Mouse (Mus musculus) heart, adult 2 months (tissue): Measurements from ENCODE around the gene Olfr1110. TPM values are rescaled to one million over a fixed set of nuclear protein-coding genes. Genes with fewer than 3 reads are reported as not detected.
"Not testable (repeated sequence)": the region's sequence is repeated elsewhere in the genome, so short reads cannot be mapped to it uniquely, and the experiment has no call there.

Experiments used
- DNase-seq, 2 experiments: peaks; one replicate each; pipeline ENCODE4 v3.0.0; 2021
- H3K27ac ChIP-seq: fragments of 200-600 bp; 2 replicates; pipeline ENCODE4 v1.8.1; 2022
- H3K27me3 ChIP-seq: fragments of 200-500 bp; 2 replicates; pipeline ENCODE4 v1.6.1; 2012; ENCODE audit warnings: mild to moderate bottlenecking, low read length, inconsistent platforms, mixed read lengths; ENCODE audit not compliant: control insufficient read depth, insufficient read depth
- H3K36me3 ChIP-seq: fragments of 200-500 bp; 2 replicates; pipeline ENCODE4 v1.6.1; 2012; ENCODE audit warnings: low read length, inconsistent platforms; ENCODE audit not compliant: control insufficient read depth, insufficient read depth
- H3K4me1 ChIP-seq: fragments of 200-500 bp; 2 replicates; pipeline ENCODE4 v1.6.1; 2011; ENCODE audit warnings: low read length; ENCODE audit not compliant: control insufficient read depth, insufficient read depth
- H3K4me3 ChIP-seq: fragments of 200-600 bp; 2 replicates; pipeline ENCODE4 v1.8.1; 2022
- H3K79me2 ChIP-seq: fragments of 200-500 bp; replicated peaks from 2 replicates; pipeline ENCODE4 v1.6.1; 2012; ENCODE audit warnings: mild to moderate bottlenecking, inconsistent platforms, low read length, moderate library complexity, mixed read lengths; ENCODE audit not compliant: control insufficient read depth, insufficient read depth
- H3K9ac ChIP-seq: fragments of 200-500 bp; 2 replicates; pipeline ENCODE4 v1.6.1; 2012; ENCODE audit warnings: low read depth, mild to moderate bottlenecking, control low read depth, inconsistent platforms, low read length, mixed read lengths
- CTCF ChIP-seq: fragments of 200-600 bp; IDR thresholded peaks from 2 replicates; pipeline ENCODE4 v1.8.1; 2022; ENCODE audit warnings: antibody characterized with exemption, mild to moderate bottlenecking, moderate library complexity
- EP300 ChIP-seq: fragments of 200-500 bp; IDR thresholded peaks from 2 replicates; pipeline ENCODE4 v1.6.1; 2011; ENCODE audit warnings: low read depth, low read length, control low read depth; ENCODE audit not compliant: insufficient read depth
- POLR2A ChIP-seq: fragments of 200-500 bp; IDR thresholded peaks from 2 replicates; pipeline ENCODE4 v1.6.1; 2011; ENCODE audit warnings: mild to moderate bottlenecking, low read depth, low read length, control low read depth; ENCODE audit not compliant: insufficient read depth
- WGBS: fragments of 180-500 bp; shearing (Covaris S2); methylation state at CpG from one replicate; pipeline ENCODE4 v1.1.7; 2018; 5-methylcytosine and 5-hydroxymethylcytosine counted together
- intact Hi-C: fragments of 180-260 bp; cut with DNase I; formaldehyde crosslinking; loops from one replicate; pipeline ENCODE4 v1.15.1; 2025
- long read RNA-seq: library from polyadenylated mRNA; stranded (forward); transcript quantifications from one replicate; pipeline ENCODE4 v2.0.0, GENCODE M21; 2021
- polyA plus RNA-seq: library from polyadenylated mRNA; depleted of rRNA; stranded (reverse); fragments of >200 nt; gene quantifications from 2 replicates; pipeline ENCODE4 v1.2.3, GENCODE M21; 2012; rRNA removed
- total RNA-seq, 2 experiments: library from RNA; stranded (reverse); gene quantifications; 2 replicates each; pipeline ENCODE4 v1.2.3; 2021

Gene Olfr1110
- total RNA-seq (not detected), polyA plus RNA-seq (not detected in 2 replicates)
- long read RNA-seq = 0 reads

DNA sequence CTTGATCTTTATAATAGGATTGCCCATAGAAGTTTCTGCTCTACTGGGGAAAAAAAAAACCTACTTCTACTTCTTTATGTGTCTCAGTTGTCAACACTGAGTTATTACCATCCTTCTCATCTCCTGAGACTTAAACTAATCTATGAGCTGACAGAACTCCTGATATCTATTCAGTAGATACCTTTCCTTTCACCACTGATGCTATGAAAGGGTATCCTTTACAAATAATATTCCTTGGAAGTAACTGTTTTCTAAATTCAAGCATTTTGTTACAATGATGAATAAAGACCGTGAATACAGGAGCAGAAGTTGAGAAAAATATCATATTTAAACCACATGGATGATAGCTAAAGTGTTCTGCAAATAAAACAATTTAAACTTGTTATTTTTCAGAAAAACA is at the start of gene Olfr1110:
Gene Olfr1110 (minus strand): TSS at position 101 of the 400 bp plus-strand sequence.
- intact Hi-C loops = no loop called here
- 57% methylated on average over 1 of the region's 1 CpGs for WGBS
- Histone ChIP-seq H3K9ac (no peak within 1 kb of the TSS), H3K27me3 (no peaks in the 10 kb centered on the region), H3K4me3 (no peak within 1 kb of the TSS), H3K36me3 (no peaks in the 10 kb centered on the region), H3K4me1 (no peaks in the 10 kb centered on the region), H3K79me2 (no peaks in the 10 kb centered on the region), H3K27ac (no peak within 1 kb of the TSS)
- DNase-seq = no peak
- TF ChIP-seq CTCF = no peak
- no peak for TF ChIP-seq POLR2A
- TF ChIP-seq EP300 = no peak

DNA sequence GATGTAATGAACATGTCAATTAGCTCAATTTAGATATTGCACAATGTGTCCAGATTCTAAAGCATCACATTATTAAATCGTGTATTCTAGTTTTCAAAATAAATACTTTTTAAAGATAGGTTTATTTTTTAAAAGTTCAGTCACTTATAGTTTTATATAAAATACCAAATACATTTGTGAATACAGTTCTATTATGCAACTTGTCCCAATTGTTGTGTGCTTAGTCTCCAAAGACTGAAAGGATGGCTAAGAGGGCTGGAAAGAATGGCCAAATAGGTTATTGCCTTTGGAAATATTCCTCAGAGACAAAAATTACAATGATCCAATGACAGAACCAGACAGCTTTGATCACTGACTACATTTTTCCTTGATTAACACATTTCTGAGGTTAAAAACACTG is 47.4 kb upstream of the Olfr1110 start, which contains the start of gene Olfr1112:
Gene Olfr1112 (plus strand): TSS at position 301 of the 400 bp plus-strand sequence.
- Histone ChIP-seq H3K36me3 (no peaks in the 10 kb centered on the region), H3K9ac (no peak within 1 kb of the TSS), H3K79me2 (no peaks in the 10 kb centered on the region), H3K4me3 (no peak within 1 kb of the TSS), H3K27ac (no peak within 1 kb of the TSS), H3K4me1 (no peaks in the 10 kb centered on the region), H3K27me3 (no peaks in the 10 kb centered on the region)
- TF ChIP-seq CTCF (no peak), EP300 (no peak), POLR2A (no peak)
- DNase-seq = no peak
- intact Hi-C loops = no loop called here
- WGBS = 67% methylated on average over 1 of the region's 1 CpGs

GRCm38 (mm10) chr2:87167731-87168130 is 27.6 kb upstream of the Olfr1110 start:
- H3K9ac ChIP-seq, intact Hi-C loops, H3K27me3 ChIP-seq, H3K36me3 ChIP-seq, H3K27ac ChIP-seq, H3K79me2 ChIP-seq, H3K4me3 ChIP-seq, DNase-seq, H3K4me1 ChIP-seq: not testable (repeated sequence)
- WGBS = 61% methylated on average over 2 of the region's 2 CpGs

GRCm38 (mm10) chr2:87152524-87152923 is 12.4 kb upstream of the Olfr1110 start, which contains the start of gene Olfr1111:
Gene Olfr1111, minus strand, starts transcription at chr2:87152624.
- Histone ChIP-seq H3K9ac (no peak within 1 kb of the TSS), H3K4me3 (no peak within 1 kb of the TSS), H3K79me2 (no peaks in the 10 kb centered on the region), H3K27ac (no peak within 1 kb of the TSS), H3K27me3 (no peaks in the 10 kb centered on the region), H3K4me1 (no peaks in the 10 kb centered on the region), H3K36me3 (no peaks in the 10 kb centered on the region)
- no peak for DNase-seq
- TF ChIP-seq EP300 (no peak), POLR2A (no peak), CTCF (no peak)
- intact Hi-C loops = no loop called here

- no peak within 1 kb of the TSS for H3K27ac ChIP-seq
- H3K4me3 ChIP-seq = no peak within 1 kb of the TSS
- intact Hi-C loops = no loop called here
- TF ChIP-seq EP300 (no peak), CTCF (no peak)
- no peak for DNase-seq
- H3K27me3 ChIP-seq = no peaks in the 10 kb centered on the region
- H3K9ac ChIP-seq = no peak within 1 kb of the TSS
- no peaks in the 10 kb centered on the region for H3K79me2 ChIP-seq
- H3K36me3 ChIP-seq = no peaks in the 10 kb centered on the region
- no peaks in the 10 kb centered on the region for H3K4me1 ChIP-seq
These were observed 25.6 kb downstream of the Olfr1110 start, which contains the start of gene Olfr259 for GRCm38 (mm10) chr2:87114467-87114866. Gene Olfr259, minus strand, starts transcription at chr2:87114567.

- intact Hi-C loops = no loop called here
These were observed 44.2 kb downstream of the Olfr1110 start, which contains the start of gene Olfr1109 for GRCm38 (mm10) chr2:87095908-87096307. Gene Olfr1109, minus strand, starts transcription at chr2:87096008.

More at GRCm38 (mm10) chr2:87095908-87096307, 44.2 kb downstream of the Olfr1110 start, which contains the start of gene Olfr1109:
- no peaks in the 10 kb centered on the region for H3K27me3 ChIP-seq
- no peak within 1 kb of the TSS for H3K9ac ChIP-seq
- no peak within 1 kb of the TSS for H3K4me3 ChIP-seq
- H3K36me3 ChIP-seq = no peaks in the 10 kb centered on the region
- no peaks in the 10 kb centered on the region for H3K4me1 ChIP-seq
- H3K79me2 ChIP-seq = no peaks in the 10 kb centered on the region
- H3K27ac ChIP-seq = no peak within 1 kb of the TSS
- WGBS = 54% methylated on average over 1 of the region's 1 CpGs
- DNase-seq = no peak
- TF ChIP-seq EP300 = no peak
- TF ChIP-seq POLR2A = no peak
- TF ChIP-seq CTCF = no peak

Other genes starting within 250 kb of the Olfr1110 start
- not detected for gene Olfr1097, start 248.1 kb downstream of the Olfr1110 start, total RNA-seq
- not detected in 2 replicates for gene Olfr1097, start 248.1 kb downstream of the Olfr1110 start, polyA plus RNA-seq
- gene Olfr1098, start 215.8 kb downstream of the Olfr1110 start, total RNA-seq = not detected
- not detected in 2 replicates for gene Olfr1098, start 215.8 kb downstream of the Olfr1110 start, polyA plus RNA-seq
- not detected for gene Olfr1099, start 179.6 kb downstream of the Olfr1110 start, total RNA-seq
- not detected in 2 replicates for gene Olfr1099, start 179.6 kb downstream of the Olfr1110 start, polyA plus RNA-seq
- not detected for gene Olfr1100, start 160.3 kb downstream of the Olfr1110 start, total RNA-seq
- gene Olfr1100, start 160.3 kb downstream of the Olfr1110 start, polyA plus RNA-seq = not detected in 2 replicates
- gene Olfr1101, start 149.1 kb downstream of the Olfr1110 start, total RNA-seq = not detected
- gene Olfr1101, start 149.1 kb downstream of the Olfr1110 start, polyA plus RNA-seq = not detected in 2 replicates
- gene Olfr1102, start 141.9 kb downstream of the Olfr1110 start, total RNA-seq = not detected
- not detected in 2 replicates for gene Olfr1102, start 141.9 kb downstream of the Olfr1110 start, polyA plus RNA-seq
- not detected for gene Olfr1104, start 113.2 kb downstream of the Olfr1110 start, total RNA-seq
- gene Olfr1104, start 113.2 kb downstream of the Olfr1110 start, polyA plus RNA-seq = not detected in 2 replicates
- not detected for gene Olfr1105, start 103.8 kb downstream of the Olfr1110 start, total RNA-seq
- not detected in 2 replicates for gene Olfr1105, start 103.8 kb downstream of the Olfr1110 start, polyA plus RNA-seq
- gene Olfr1106, start 88.0 kb downstream of the Olfr1110 start, total RNA-seq = not detected
- gene Olfr1106, start 88.0 kb downstream of the Olfr1110 start, polyA plus RNA-seq = not detected in 2 replicates
- not detected for gene Olfr1107, start 64.5 kb downstream of the Olfr1110 start, total RNA-seq
- gene Olfr1107, start 64.5 kb downstream of the Olfr1110 start, polyA plus RNA-seq = not detected in 2 replicates
- not detected for gene Olfr1109, start 44.3 kb downstream of the Olfr1110 start, total RNA-seq
- not detected in 2 replicates for gene Olfr1109, start 44.3 kb downstream of the Olfr1110 start, polyA plus RNA-seq
- not detected for gene Olfr259, start 25.7 kb downstream of the Olfr1110 start, total RNA-seq
- not detected in 2 replicates for gene Olfr259, start 25.7 kb downstream of the Olfr1110 start, polyA plus RNA-seq
- not detected for gene Olfr1111, start 12.3 kb upstream of the Olfr1110 start, total RNA-seq
- not detected in 2 replicates for gene Olfr1111, start 12.3 kb upstream of the Olfr1110 start, polyA plus RNA-seq
- not detected for gene Olfr1112, start 47.5 kb upstream of the Olfr1110 start, total RNA-seq
- gene Olfr1112, start 47.5 kb upstream of the Olfr1110 start, polyA plus RNA-seq = not detected in 2 replicates
- not detected for gene Olfr1113, start 68.7 kb upstream of the Olfr1110 start, total RNA-seq
- gene Olfr1113, start 68.7 kb upstream of the Olfr1110 start, polyA plus RNA-seq = not detected in 2 replicates
- not detected for gene Olfr1115, start 107.7 kb upstream of the Olfr1110 start, total RNA-seq
- gene Olfr1115, start 107.7 kb upstream of the Olfr1110 start, polyA plus RNA-seq = not detected in 2 replicates
- gene Olfr1116, start 127.2 kb upstream of the Olfr1110 start, total RNA-seq = not detected
- not detected in 2 replicates for gene Olfr1116, start 127.2 kb upstream of the Olfr1110 start, polyA plus RNA-seq
- not detected for gene Olfr1118, start 167.3 kb upstream of the Olfr1110 start, total RNA-seq
- gene Olfr1118, start 167.3 kb upstream of the Olfr1110 start, polyA plus RNA-seq = not detected in 2 replicates
- not detected for gene Olfr1120, start 214.5 kb upstream of the Olfr1110 start, total RNA-seq
- gene Olfr1120, start 214.5 kb upstream of the Olfr1110 start, polyA plus RNA-seq = not detected in 2 replicates
- gene Olfr1121, start 229.6 kb upstream of the Olfr1110 start, total RNA-seq = not detected
- not detected in 2 replicates for gene Olfr1121, start 229.6 kb upstream of the Olfr1110 start, polyA plus RNA-seq
- not detected for gene Olfr1122, start 245.5 kb upstream of the Olfr1110 start, total RNA-seq
- gene Olfr1122, start 245.5 kb upstream of the Olfr1110 start, polyA plus RNA-seq = not detected in 2 replicates